Mouse (Mus musculus) right cerebral cortex, postnatal 25 days (tissue): ENCODE results near the gene Maml3.

Source experiments
- DNase-seq: peaks from one replicate; pipeline ENCODE4 v3.0.0; 2022

Gene Maml3

DNA sequence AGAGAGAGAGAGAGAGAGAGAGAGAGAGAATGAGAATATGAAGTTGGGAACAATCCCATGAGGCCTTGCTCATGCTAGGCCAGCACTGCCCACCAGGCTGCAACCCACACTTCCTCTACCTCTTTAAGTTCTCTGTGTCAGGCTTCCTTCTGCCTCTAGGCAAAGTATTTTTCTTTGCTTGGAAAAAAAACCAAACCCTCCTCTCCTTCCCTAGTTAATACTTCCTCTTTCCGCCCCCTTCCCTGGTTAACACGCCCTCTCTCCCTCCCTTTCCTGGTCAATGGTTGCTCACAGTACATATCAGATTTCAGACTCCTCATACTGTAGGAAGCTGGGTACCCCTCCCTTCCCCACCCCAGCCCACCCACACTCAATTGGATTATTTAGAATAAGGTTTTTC lies 245.7 kb downstream of the Maml3 start:
- no peak for DNase-seq

DNA sequence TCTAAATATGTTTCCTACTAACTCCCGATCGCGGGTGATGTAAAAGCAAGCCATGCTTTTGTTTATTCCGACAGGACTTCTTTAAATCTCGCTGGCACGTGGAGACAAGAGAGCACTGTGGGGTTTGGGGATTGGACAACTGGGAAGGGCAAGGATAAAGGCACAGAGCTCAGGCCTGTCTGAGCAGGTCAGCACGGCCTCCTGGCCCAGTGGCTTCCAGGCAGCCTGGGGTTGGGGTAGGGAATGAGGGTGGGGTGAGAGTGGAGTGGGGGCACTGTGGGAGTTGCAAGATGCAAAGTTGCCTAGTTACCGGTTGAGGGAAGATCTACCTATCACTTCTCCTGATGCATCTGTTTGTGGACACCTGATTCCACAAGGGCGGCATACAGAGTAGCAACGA lies 250.7 kb downstream of the Maml3 start:
- DNase-seq: no peak

DNA sequence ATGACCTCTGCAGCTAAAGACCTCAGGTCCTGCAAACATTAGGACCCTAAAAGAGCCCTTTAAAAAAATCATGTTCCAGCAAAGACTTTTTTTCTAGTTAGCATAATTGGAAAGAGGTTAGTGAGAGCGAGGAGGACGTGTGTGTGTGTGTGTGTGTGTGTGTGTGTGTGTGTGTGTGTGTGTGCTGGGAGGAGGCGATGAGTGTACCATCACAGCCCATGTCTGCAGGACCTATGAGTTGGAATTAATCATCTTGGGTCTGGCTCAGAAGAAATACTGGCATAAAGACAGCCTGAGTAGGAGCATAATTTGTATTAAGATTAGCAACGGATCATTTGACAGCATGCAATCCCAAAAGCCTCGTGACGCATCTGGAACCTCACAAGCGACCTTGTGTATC lies 251.3 kb downstream of the Maml3 start:
- no peak for DNase-seq

DNA sequence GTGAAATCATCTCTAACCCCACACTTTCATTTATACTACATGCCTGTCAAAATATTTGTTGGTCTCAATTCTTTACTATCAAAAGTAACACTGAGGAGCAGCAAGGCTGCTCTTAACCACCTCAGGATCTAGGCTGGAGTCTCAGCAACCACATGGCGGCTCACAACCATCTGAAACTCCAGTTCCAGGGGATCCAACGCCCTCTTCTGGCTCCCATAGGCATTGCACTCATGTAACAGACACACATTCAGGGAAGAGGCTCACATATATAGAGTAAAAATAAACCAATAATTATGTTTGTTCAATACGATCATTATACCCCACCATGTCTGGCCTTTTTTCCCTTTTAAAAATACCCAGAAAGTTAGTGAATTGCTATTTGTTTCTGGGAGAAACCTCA lies 252.2 kb downstream of the Maml3 start:
- no peak for DNase-seq

DNA sequence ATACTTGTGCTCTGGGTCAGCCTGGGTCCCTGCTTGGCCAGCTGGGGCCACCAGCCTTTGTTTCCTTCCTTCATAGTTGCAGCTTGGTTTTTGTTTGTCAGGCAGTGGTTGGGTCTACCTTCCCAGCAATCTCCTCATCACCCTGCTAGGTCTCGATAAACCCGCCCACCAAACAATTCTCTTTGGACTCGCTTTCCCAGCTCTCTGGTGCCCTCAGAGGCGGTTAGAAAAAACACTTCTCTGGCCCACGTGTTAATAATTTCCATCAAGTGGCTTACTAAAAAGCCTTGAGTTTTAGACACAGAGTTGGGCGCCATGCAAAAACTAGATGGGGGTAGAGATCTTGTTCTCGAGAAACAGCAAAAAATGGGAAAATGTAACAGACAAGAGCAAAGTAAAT lies 253.3 kb downstream of the Maml3 start:
- DNase-seq: no peak

DNA sequence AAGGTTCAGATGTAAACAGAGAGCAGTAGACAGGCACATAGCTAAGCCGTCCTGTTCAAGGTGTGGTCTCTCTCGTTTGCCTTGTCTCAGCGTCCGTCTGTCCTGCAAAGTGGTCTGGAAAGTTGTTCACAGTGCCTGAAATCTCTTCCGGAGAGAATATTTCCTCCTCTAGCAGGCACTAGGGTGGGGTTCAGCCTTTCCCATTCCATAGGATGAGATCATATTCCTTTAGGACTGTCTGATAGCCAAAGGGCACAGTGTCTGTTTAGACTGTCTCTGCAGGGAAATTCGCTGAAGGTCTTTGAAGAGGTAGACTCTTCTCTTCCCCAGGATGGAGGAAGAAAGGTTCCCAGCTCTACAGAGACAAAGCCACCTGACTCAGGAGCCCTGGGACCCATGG lies 255.4 kb downstream of the Maml3 start:
- no peak for DNase-seq

DNA sequence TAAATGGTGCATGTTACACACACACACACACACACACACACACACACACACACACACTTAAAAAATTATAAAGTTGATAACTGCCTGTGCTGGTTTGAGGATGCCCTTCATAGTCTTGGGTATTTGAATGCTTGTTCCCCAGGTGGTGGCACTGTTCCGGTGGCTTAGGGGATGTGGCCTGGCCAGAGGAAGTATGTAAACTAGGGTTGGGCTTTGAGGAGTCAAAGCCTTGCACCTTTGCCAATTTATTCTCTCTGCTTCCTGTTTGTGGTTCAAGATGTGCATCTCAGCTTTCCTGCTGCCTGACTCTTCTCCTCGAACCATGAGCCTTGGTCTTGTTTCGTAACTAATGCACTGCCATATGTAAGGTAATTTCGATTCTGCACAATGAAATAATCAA lies 257.6 kb downstream of the Maml3 start:
- no peak for DNase-seq

DNA sequence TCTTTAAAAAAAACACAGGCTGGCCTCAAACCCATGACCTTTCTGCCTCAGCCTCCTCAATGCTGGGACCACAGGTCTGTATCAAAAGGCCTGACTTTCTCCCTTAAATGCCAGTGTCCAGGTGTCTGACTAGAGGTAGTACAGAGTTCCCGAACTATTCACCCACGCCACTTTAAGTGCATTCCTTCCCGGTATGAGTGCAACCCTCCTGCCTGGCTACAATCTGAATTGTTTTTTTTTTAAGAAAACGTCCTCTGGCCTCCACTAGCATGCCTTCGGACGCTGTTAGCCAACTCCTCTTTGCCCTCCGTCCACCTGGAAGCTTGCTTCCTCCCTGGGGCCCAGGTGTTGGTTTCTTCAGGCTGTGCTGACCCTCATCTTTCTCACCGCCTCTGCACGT lies 260.6 kb downstream of the Maml3 start:
- DNase-seq: no peak

DNA sequence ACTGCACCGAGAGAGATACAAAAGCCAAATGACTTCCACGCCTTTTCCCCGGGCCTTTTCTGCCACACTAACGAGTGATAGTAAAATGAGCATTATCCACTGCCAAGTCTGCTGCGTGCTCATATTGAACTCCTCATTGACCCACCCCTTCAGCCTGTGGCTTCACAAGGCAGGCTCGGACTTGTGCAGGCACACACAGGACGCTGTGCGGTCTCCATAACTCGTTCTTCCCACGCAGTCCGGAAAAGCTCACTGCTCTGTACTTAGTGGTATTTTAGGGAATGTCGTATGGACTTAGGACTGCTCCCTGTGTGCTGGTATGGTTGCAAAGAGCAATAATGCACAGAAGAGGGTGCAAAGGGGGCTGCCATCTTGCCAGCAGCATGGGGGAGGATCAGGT lies 262.7 kb downstream of the Maml3 start:
- DNase-seq: no peak

DNA sequence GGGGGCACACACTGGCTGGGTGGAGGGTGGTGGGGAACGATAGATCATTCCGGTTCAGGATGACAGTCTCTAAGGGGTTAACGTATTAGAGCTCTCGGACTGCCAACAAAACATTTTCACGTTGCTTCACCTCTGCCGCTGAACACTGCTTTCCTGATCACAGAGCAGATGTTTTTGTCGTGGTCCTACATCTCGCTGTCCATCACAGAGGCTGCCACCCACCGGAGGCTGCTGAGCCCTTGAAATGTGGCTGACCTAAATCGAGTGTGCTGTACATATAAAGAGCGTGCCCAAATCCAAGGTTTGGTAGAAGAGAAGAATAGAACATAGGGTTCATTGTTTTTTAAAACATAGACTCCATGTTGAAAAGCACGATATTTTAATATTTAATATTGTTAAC lies 263.3 kb downstream of the Maml3 start:
- DNase-seq: no peak

DNA sequence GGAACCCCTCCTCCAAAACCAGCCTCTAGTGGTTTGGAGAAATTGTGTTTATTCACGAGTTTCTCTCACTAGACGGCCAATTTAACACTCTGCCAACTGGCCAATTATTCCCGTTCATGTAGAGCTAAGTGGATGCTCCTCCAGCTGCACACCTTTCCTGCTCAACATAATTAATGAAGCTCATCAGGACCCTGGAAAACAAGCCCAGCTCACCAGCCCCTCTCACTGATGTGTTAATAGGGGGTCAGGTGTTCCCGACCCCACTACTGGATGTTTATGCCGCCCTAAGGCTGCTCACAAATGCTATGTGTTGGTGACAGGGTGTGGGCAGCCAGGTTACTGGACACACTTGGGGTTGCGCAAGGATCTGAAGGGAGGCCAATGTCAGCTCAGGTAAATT lies 263.7 kb downstream of the Maml3 start:
- DNase-seq: no peak

DNA sequence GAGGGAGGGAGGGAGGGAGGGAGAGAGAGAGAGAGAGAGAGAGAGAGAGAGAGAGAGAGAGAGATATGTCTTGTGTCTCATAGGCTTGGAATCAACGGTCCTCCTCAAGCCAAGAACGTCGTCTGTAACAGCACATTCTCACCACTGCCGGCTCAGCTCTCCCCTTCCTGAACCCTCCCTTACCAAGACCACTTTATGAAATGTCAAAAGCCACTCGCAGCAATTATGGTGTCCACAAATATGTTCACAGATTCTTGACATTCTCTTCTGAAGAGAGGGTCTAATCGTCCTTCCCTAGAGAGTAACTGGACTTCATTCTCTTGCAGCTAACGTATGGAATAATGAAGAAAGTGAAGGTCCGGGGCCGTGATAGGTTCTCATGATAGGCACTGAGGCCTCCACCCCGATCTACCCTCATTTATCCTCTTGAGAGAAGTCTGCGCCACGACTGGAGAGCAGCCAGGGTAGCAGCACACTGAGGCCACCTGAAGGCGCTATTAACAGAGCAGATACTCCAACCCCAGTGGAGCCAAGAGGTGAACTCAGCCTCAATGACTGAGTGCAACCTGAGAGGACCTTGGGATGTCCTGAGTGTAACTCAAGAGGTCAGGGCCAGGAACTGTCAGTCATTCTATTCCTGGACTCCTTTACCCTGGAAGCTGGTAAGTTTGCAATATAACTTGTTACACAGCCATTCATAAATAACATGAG lies 264.6 kb downstream of the Maml3 start:
- DNase-seq: no peak

DNA sequence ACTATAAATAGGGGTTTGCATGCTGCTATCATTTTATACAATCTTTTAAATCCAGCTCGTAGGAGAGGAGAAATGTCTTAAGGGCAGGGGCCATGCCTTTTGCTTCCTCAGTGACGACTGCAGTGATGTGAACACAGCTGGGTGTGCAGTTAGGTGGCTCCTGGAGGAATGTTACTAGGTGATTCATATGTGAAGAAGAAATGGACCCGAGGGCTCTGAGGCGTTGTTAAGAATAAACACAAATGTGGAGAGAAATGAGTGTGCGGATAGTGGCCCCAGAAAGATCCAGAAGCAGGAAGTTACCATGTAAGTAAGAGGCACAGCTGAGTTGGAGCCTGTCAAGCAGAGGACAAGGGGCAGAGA lies 265.5 kb downstream of the Maml3 start:
- DNase-seq: no peak

DNA sequence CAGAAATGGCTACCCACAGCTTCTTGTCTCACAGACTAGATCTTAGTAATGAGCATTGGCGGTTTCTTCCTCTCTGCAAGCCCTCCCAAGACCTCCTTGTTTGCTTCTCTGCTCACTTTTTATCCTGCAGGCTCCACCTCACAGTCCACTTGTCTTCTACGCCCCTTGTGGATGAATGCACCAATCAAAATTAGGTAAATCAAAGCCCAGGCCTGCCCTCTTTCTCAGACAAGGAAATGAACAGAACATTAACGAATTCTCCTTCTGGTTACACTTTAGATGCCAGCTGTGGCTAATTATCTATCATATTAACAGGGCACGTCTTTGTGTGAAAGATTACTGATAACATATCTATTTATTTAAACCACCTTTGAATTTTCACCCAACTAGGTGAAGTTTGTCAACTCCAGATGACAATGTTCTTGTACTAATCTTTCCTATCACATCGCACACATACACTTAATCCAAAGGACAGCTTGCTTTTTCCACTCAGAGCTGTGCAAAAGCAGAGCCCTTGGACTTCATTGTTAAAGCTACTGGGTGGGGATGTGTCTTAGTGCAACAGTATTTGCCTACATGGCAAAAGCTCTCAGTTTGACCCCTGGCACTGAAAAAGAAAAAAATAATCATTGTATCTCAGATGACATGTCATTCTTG lies 266.1 kb downstream of the Maml3 start:
- no peak for DNase-seq

DNA sequence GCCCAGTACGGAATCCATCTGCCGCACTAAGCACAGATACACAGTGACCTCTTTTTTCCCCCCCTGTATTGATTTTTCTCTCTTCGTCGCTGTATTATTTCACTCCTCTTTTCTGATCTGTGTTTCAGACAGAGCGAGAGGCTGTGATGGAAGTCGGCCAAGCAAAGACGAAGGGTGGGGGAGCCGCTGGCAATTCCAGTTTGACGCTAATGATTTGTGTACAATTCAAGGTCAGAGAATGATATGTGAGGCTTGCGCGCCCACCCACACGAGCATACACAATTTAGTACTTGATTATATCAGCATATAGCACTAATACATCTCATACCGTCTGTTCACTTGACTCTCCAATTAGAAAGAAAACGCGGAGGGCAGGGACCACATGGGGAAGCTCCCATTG lies 271.9 kb downstream of the Maml3 start:
- DNase-seq: no peak

DNA sequence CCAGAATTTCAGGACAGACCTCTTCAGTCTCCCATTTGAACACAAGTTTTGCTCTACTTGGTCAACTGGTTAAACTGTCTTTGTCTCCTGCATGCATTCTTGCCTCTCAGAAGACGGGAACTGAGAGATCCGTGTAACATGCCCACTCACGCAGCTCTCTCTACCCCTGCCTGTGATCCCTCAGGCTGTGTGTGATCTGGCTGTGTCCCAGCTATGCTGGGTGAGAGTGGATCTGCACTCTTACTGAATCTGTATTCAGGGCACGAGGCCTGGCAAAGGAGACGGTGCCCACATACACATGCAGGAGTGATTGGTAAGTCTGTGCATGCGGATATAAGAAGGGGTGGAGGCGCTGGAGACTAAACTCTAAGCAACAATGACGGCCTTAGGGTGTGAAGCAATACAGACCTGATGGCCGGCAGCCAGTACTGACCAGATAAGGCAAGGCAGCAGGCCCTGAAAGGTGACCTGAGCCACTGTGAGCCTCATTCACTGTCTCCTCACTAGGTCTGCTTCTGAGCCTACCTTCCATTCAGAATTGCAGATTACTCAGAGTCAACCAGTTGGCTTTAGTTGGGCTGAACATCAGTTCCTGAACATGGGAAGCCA lies 274.0 kb downstream of the Maml3 start:
- no peak for DNase-seq

DNA sequence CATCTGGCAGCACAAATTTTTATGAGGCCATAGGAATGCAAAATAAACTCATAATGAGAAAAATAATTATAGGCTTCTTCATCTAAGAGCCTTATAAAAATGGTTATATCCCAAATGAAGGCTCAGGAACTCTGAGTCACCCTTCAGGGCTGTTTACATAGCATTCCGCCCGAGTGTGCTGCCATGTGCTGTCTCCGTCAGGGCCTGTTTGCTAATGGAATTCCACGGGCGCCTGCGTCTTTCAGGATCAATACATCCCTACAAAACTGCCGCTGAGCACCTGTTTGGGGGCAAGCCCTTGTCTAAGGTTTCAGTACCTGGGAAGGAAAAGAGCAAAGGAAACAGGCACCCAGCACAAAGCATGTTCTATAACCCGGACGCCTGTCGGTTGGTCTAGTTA lies 279.3 kb downstream of the Maml3 start:
- no peak for DNase-seq

DNA sequence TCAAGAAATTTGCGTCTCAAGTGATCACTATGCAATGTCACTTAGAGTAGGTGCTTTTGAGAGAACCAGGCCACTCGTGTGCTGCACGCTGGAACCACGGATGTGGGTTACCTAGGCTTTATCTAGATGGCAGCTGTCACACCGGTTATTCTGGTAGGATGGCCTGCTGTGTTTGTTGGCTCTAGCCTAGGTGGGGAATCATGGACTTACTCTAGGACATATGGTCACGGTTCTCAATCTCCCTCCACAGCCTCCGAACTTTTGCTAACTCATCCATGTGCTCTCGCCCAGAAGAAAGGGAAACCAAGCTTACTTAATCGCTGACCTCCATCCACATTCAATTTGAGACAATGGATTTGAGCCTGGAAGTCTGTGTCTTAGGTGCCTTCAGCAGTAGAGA lies 280.4 kb downstream of the Maml3 start:
- no peak for DNase-seq

DNA sequence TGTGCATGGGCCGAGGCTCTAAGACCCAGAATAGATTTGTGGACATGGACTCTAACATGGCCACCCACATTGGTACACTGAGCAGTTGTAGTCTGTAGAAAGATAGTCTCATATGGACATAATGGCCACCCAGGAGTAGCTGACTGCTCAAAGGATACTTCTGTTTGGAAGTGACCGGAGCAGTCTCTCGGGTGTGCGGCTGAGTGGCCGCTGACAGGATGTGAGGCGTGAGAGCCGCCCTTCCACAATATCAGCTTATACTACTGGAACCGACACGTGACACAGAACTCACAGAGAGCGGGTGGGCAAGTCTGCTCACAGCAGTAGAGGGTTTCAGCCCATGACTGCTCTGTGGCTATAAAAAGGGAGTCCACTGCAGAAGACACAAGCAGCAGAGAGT lies 283.3 kb downstream of the Maml3 start:
- no peak for DNase-seq

DNA sequence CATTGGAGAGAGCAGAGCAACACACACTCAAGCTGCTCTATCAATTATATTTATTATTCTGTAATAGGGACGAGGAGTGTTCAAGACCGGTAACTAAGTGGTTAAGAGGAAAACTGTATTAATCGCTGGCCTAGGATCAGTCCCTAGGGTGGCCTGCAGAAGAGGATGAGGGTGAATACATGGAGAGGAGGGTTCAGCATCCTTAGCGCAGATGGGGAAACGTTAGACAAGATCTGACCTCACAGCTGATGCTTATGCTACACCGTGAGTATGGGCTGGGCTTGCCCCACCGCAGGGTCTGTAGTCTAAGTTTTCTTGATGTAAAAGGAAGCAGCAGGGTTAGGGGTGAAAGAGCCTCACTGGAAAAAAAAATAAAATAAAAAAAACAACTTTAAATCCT lies 285.8 kb downstream of the Maml3 start:
- no peak for DNase-seq

DNA sequence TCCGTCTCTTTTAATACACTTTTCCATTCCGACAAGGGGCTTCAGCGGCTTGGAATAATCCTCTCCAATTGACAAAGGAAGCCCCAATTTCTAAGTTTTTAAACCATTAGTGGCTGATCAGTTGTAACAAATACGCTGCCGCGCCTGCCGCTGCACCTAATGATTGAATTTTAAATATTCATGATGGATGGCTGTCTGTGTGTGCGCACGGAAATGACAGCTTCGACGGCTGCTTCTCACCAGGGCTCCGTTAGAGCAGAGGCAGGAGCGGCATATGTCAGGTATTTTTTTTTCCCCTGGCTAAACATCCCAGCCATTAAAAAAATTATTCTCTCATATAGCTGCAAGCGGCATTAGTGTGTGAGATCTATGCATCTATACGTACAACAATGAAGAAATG lies 287.0 kb downstream of the Maml3 start:
- DNase-seq: no peak

DNA sequence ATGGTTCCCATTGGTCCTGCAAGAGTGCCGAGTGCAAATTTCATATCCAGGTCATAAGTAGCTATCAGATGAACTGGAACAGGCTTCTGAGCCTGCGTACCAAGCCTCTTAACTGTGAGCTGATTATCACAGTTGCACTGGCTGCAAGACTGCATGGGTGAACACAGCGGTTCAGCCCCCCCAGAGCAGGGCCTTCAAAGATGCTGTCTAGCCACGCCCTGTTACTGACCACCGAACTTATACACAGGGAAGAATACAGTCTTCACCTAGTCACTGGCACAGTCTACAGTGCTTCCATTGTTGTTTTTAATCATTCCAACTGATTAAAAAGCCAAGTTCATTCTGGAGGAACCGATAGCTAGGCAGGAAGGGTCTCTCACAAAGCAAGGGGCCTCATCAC lies 287.5 kb downstream of the Maml3 start:
- DNase-seq: no peak

DNA sequence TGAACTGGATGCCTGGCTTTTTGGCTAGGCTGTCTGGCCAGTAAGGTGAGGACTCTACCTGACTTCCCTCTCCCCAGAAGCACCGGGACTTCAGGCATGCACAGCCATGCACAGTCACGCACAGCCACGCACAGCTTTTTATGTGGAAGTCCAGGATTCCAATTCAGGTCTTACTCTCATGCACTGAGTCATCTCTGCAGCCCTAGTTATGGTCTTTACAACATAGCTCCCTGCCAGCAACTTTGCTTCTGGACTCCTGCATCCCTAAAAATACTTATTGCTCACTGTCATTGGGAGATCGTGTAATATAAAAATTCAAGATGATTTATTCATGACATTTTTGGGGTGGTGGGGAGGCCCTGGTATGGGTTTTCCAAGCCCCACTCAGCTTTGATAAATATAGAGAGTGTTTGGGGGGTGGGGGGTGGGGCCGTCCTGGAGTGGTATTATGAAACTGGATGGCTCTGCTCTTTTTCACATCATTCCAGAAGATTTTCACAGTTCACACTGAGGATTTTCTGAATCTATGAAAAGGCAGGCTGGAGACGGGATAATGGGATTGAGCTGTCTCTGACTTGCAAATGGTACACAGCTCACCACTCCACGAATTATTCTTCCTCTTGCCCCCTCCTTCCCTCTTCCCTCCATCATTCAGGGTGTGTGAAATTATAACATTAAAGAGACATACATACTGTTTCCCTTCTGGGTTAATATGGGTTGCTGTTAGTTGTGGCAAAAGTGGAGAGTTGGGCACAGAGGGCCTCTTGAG lies 288.2 kb downstream of the Maml3 start:
- DNase-seq: no peak

DNA sequence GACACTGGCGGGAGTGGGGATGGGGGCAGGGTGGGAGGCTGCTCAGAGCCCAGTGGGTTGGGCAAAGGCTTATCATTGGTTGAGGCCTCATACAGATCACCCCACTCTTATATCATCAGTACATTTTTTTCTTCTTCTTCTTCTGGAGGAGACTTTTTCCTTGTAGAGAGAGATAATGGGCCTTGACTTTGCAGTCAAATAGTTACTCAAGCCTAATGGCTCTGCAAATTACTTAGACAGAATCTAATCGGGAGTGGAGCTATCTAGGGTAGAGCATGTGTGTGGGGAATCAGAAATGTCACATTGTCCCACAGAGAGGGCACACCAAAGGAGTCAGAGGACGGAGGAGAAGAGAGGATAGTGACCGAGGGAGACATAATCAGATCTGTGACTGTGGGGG lies 290.8 kb downstream of the Maml3 start:
- no peak for DNase-seq
